Mouse (Mus musculus): ENCODE measurements at regions not wholly inside any gene's neighbourhood (a gene's known extent, or its start where the extent isn't known, plus 50 kb on each side); places are given as distances from the start of the nearest gene placed in this dataset.

DNA sequence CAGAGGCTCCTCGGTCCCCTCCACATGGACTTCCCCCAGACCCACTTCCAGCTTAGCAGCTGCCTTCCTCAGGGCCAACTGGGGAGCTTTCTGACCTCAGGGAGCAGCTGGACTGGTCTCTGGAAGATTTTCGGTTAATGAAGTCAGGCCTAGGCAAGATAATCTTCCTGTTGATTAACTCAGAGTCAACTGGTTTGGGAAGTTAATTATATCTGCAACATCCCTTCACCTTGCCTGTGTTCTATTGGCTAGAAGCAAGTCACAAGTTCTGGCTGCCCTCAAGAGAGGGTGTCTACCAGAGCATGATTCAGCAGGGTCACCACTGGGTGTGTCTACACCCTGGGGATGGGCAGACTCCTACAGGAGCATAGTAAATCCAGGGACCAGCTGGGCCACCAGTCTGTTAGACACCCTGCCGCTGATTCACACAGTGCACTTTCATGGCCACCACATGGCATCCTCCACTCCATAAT lies 53.9 kb upstream of the Maml3 start:
- no peak for DNase-seq (ENCODE audit: low read depth)

- no peak for DNase-seq (ENCODE audit: low read depth)
These were observed 56.8 kb upstream of the Maml3 start for GRCm38 (mm10) chr3:52161688-52162087.

DNA sequence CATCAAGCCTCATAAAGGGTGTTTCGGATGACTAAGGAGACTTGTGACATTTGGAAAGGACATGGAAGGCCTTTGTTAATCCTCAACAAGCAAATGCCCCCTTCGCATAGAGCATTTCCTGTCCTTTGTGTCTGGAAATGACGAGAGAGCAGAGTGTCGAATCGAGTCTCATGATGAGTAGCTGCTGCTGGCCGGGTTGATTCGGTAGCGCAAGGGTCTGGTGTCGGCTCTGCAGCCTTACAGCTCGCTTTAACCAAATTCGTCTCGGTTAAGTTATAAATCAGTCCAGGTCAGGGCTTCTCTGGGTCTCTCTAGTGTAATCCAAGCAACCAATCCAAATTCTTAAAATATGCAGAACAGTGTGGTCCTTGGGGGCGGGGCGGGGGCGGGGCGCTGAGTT lies 59.1 kb upstream of the Maml3 start:
- DNase-seq (ENCODE audit: low read depth), result no peak

- DNase-seq (ENCODE audit: low read depth), result no peak
These were observed 62.5 kb upstream of the Maml3 start for GRCm38 (mm10) chr3:52167420-52167819.

DNA sequence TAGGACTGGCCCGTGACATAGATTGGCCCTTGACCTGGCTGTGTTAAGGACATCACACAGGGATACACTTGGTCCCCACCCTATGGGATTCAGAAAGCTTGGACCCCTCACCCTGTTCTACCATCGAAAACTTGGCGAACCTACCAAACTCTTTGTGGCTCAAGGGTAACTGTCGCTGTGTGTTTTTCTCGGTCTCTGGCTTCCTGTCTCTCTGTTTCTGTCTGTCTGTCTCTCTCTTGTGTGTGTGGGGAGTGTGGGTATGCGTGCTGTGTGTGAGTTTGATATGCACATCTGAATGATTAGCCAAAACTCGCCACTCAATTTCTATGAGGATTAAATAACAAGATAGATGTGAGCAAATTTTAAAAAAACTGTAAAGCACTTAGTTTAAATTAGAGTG lies 66.0 kb upstream of the Maml3 start:
- DNase-seq (ENCODE audit: low read depth), result no peak

GRCm38 (mm10) chr3:52171303-52171702 lies 66.4 kb upstream of the Maml3 start:
- no peak for DNase-seq (ENCODE audit: low read depth)

DNA sequence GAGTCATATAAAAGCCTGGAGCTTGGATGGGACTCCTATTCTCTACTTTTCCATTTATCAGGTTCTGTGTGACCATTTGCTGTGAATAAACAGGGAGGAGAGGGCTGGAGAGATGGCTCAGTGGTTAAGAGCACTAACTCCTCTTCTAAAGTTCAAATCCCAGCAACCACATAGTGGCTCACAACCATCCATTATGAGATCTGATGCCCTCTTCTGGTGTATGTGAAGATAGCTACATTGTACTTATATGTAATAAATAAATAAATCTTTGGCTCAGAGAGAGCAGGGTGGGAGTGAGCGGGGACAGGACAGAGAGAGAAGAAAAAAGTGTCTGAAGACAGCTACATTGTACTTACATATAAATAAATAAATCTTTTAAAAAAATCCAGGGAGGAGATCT lies 68.6 kb upstream of the Maml3 start:
- DNase-seq (ENCODE audit: low read depth), result no peak

DNA sequence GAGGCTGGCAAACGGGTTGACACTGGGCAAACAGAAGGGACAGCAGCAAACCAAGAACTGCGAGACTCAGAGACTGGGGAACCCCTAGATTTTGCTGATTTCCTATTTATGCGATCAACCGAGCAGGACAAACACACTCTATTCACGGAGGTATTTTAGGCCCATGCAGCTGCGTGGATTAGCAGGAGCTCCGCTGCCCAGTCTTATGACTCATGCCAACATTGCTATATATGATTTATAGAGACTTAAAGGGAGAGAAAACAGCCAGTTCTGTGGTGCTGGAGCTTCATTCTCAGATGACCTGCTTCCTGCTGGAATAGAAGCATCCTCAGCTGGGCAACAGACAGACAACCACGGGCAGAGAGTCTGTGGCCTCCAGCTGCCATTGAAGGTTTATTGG lies 71.2 kb upstream of the Maml3 start:
- DNase-seq (ENCODE audit: low read depth), result no peak

DNA sequence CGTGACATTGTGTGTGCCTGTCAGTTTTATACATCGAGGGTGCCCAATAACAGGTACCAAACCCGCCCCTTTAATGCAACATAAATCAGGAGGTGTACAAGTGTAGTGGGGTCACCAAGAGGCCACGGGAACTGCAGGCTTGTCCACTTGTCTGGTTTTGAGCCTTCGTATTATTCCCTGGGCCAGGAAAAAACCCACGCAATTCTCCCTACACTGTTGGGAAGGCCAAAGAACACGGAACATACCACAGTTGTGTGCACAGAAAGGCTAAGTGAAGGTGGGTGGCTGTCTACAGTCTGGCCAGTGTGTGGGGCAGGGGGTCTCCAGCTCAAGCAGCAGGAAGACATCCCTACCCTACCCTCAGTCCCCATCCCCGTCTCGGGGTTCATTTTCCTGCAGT lies 74.0 kb upstream of the Maml3 start:
- DNase-seq (ENCODE audit: low read depth), result no peak

GRCm38 (mm10) chr3:52179686-52180085 lies 74.8 kb upstream of the Maml3 start:
- DNase-seq (ENCODE audit: low read depth), result no peak

DNA sequence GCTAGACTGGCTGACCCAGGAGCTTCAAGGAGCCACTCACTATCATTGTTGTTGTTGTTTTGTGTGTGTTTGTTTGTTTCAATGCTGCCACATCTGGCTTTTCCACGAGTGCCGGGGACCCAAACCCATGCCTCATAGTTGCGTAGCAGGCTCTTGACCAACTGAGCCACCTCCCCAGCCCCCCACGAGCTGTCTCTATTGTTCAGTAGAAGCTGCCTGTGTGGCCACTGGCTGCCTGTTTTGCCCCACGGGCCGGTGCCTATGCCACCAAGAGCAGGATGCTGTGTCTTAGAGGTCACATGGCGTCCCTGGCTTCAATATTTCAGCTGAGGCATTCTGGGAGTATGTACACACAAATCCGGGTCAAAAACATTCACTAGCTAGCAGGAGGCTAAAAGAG lies 75.4 kb upstream of the Maml3 start:
- no peak for DNase-seq (ENCODE audit: low read depth)

DNA sequence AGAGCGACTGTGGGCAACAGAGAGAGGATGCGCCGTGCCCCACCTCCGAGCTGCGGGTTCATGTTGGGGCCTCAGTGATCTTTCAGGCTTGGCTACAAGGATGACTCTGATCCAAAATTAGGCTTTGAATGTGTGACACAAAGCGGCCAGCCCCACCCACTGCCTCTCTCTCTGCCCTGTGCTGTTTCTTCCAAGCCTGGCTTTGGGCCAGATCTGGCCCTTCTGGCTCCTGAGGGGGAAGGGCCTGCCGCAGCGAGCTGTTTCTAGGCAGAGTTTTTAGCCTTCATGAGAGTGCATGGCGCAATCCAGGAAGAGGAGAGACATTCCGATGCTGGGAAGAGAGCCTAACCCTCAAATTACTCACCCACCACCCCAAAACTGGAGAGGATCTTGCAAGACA lies 75.9 kb upstream of the Maml3 start:
- no peak for DNase-seq (ENCODE audit: low read depth)

GRCm38 (mm10) chr3:52181326-52182101 lies 76.6 kb upstream of the Maml3 start:
- no peak for DNase-seq (ENCODE audit: low read depth)

- DNase-seq (ENCODE audit: low read depth), result no peak
These were observed 79.4 kb upstream of the Maml3 start for GRCm38 (mm10) chr3:52184241-52184640.

DNA sequence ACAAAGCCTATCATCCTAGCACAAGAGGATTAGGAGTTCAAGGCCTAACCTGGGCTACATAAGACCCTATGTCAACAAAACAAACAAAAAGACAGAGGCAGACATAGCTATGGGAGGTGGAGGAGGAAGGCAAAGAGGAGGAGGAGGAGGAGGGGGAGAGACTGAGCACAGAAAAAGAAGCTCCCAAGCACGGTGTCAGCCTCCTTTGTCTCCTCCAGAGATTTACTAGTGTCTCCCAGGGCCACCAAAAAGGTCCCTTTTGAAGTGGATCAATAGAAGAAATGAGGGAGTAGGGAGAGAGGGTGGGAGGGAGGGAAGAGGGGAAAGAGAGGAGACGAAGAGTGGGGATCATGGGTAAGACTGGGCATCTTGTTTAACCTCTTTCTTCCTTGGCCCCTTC lies 80.5 kb upstream of the Maml3 start:
- no peak for DNase-seq (ENCODE audit: low read depth)

- no peak for DNase-seq (ENCODE audit: low read depth)
These were observed 80.7 kb upstream of the Foxo1 start for GRCm38 (mm10) chr3:52187401-52187801.

DNA sequence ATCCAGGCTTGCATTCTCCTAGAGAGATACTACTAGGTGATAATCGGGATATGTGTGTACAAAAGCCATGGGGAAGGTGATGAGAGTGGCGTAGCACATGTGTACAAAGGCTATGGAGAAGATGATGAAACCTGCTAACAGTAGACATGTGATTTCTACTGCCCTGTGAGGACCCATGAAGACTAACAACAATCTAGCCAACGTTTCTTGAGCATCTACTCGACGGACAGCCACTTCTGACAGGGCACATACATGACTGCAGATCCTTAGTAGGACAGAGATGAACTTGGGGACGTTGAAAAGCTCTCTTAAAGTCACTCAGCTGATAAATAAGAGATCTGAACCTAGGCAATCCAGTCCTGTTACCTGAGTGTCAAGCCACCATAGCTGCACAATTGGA lies 79.8 kb upstream of the Foxo1 start:
- DNase-seq (ENCODE audit: low read depth), result no peak

- no peak for DNase-seq (ENCODE audit: low read depth)
These were observed 79.1 kb upstream of the Foxo1 start for GRCm38 (mm10) chr3:52189016-52189415.

- no peak for DNase-seq (ENCODE audit: low read depth)
These were observed 78.1 kb upstream of the Foxo1 start for GRCm38 (mm10) chr3:52190021-52190420.

- no peak for DNase-seq (ENCODE audit: low read depth)
These were observed 75.1 kb upstream of the Foxo1 start for GRCm38 (mm10) chr3:52193026-52193425.

DNA sequence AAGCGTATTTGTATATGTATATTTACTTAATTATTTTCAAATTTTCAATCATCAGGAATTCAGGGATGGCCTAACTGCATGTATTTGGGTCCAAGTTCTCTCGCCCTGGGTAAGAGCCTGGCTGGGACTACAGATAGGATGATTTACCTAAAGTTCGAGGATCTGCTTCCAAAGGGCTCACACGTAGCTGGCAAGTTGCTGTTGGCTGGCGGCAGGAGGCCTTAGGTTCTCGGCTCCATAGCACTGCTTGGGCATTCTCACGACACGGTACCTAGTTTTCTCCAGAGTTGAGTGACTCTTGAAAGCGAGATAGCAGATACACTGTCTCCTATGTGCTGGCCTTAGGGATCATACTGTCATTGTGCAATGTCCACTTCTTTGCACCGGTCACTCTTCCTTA lies 73.9 kb upstream of the Foxo1 start:
- DNase-seq (ENCODE audit: low read depth), result no peak

DNA sequence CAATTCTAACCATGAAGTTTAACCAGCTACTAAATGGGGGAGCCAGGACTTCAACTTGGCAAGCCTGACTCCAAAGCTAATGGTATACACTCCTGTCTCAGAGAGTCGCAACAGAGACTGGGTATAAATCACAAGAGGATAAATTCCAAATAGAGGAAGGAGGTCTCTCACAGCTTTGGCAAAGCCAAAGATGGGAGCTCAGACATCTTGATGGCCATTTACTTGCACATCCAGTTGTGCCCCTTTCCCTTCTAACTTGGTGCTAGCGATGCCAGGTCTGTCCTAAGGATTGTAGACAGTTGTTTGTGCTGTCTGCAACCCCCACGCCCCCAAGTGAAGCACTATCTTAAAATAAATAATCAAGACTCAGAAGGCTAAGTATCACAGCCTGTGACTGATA lies 72.7 kb upstream of the Foxo1 start:
- DNase-seq (ENCODE audit: low read depth), result no peak

DNA sequence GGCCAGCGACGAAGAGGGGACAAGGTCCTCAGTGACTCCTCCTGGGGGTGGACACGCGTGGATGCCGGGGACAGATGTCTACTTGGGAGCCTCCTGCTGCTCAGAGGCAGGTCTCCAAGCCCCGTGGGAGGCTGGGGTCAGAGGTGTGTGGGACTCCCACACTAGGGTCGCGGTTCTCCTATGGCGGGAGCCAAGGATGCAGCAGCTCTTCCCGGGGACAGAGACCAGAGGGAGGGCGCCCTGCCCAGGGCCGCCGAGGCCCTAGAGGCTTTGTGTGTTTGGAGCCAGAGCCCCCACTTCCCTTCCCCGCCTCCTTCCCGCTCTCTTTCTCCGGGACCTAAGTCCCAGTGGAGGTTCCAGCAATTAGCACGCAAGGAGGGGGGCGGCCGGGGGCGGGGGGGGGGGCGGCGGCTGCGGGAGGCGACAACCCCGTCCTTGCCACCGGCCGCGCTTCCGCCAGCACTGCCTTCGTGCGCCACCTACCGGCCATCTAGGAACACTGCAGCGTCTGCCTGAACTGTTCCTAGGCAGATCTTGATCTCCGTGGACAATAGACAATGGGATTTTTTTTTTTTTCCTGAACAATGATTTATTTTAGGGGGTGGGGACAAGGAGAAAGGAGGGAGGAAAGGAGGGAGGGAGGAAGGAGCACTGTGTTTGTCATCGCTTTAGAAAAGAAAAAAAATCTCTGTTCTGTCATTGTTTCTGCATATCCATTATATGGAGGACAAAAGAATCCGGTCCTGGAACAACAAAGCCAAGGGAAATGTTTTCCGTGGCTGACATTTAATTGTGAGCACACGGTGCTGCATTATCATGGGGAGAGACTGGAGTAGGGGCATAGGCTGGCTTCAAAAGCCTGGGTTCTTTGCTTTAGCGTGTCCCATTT lies 71.8 kb upstream of the Foxo1 start:
- DNase-seq (ENCODE audit: low read depth), result peak; percentile 50

DNA sequence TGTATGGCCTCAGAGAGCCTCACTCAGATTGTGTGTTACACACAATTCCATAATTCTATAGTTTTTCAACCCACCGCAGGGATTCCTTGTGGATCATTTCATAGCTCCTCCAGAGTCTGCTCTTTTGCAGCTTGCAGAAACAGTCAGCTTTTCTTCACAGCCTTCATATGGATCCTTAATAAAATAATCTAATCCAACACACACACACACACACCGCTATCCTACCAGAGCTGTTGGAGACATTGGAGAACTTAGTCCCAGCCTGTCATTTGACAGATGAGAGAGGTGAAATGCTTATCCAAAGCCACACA lies 71.2 kb upstream of the Foxo1 start:
- DNase-seq (ENCODE audit: low read depth), result no peak
